Mouse (Mus musculus): ENCODE measurements around the gene Phactr1. TPM values are rescaled to one million over a fixed set of nuclear protein-coding genes. Genes with fewer than 3 reads are reported as not detected.

Gene Phactr1
- polyA plus RNA-seq, 1 experiment, result not detected

GRCm38 (mm10) chr13:42853900-42854595 is 173.6 kb downstream of the Phactr1 start:
- H3K27me3 ChIP-seq (ENCODE audit: control insufficient read depth, insufficient read depth, insufficient read length), result no peaks in the 10 kb centered on the region
- H3K4me2 ChIP-seq (ENCODE audit: low read depth), result no peak overlapping the region
- no peak for TF ChIP-seq MYOD1 (IDR thresholded peaks at IDR 0.05; ENCODE audit: control insufficient read depth in 1 of 3, insufficient read length in 2 of 3, low read depth in 2 of 3)
- TF ChIP-seq POLR2A (IDR thresholded peaks at IDR 0.05; ENCODE audit: insufficient read length, low read depth), result no peak
- TF ChIP-seq POLR2AphosphoS2 (IDR thresholded peaks at IDR 0.05; ENCODE audit: insufficient read length, low read depth), result no peak
- no peak for TF ChIP-seq REST (IDR thresholded peaks at IDR 0.05; ENCODE audit: insufficient read depth, insufficient read length)
- TF ChIP-seq E2F4 (IDR thresholded peaks at IDR 0.05; ENCODE audit: insufficient read depth), result no peak
- no peak for TF ChIP-seq MYOG (IDR thresholded peaks at IDR 0.05; ENCODE audit: control insufficient read depth in 1 of 3, insufficient read depth in 1 of 3, insufficient read length in 2 of 3, low read depth in 2 of 3)
- TF ChIP-seq SRF (IDR thresholded peaks at IDR 0.05; ENCODE audit: control insufficient read depth, insufficient read length, low read depth), result no peak
- TF ChIP-seq CEBPB (IDR thresholded peaks at IDR 0.05; ENCODE audit: insufficient read depth, poor library complexity, severe bottlenecking), result no peak
- TF ChIP-seq TCF12 (IDR thresholded peaks at IDR 0.05; ENCODE audit: insufficient read depth, poor library complexity, severe bottlenecking), result no peak
- no peak for TF ChIP-seq USF1 (IDR thresholded peaks at IDR 0.05; ENCODE audit: low read depth)
- no peak for TF ChIP-seq TCF3 (IDR thresholded peaks at IDR 0.05; ENCODE audit: insufficient read length, low read depth)
- no peak for TF ChIP-seq MAX (IDR thresholded peaks at IDR 0.05; ENCODE audit: low read depth)
- no peak overlapping the region for H3ac ChIP-seq (ENCODE audit: control insufficient read depth, insufficient read length)
- H3K36me3 ChIP-seq (ENCODE audit: control insufficient read depth, insufficient read depth), result no peaks in the 10 kb centered on the region
- H3K79me2 ChIP-seq (ENCODE audit: control insufficient read depth, insufficient read depth), result no peaks in the 10 kb centered on the region
- H3K4me3 ChIP-seq, result no peak overlapping the region

GRCm38 (mm10) chr13:42866162-42866941 is 185.9 kb downstream of the Phactr1 start:
- no peak overlapping the region for H3ac ChIP-seq (ENCODE audit: control insufficient read depth, insufficient read length)
- no peak overlapping the region for H3K4me3 ChIP-seq
- no peak for TF ChIP-seq E2F4 (IDR thresholded peaks at IDR 0.05; ENCODE audit: insufficient read depth)
- TF ChIP-seq MAX (IDR thresholded peaks at IDR 0.05; ENCODE audit: low read depth), result no peak
- TF ChIP-seq TCF3 (IDR thresholded peaks at IDR 0.05; ENCODE audit: insufficient read length, low read depth), result no peak
- TF ChIP-seq CEBPB (IDR thresholded peaks at IDR 0.05; ENCODE audit: insufficient read depth, poor library complexity, severe bottlenecking), result no peak
- TF ChIP-seq REST (IDR thresholded peaks at IDR 0.05; ENCODE audit: insufficient read depth, insufficient read length), result no peak
- no peak for TF ChIP-seq TCF12 (IDR thresholded peaks at IDR 0.05; ENCODE audit: insufficient read depth, poor library complexity, severe bottlenecking)
- no peak for TF ChIP-seq USF1 (IDR thresholded peaks at IDR 0.05; ENCODE audit: low read depth)
- TF ChIP-seq MYOD1 (IDR thresholded peaks at IDR 0.05; ENCODE audit: control insufficient read depth in 1 of 3, insufficient read length in 2 of 3, low read depth in 2 of 3), result no peak
- TF ChIP-seq POLR2A (IDR thresholded peaks at IDR 0.05; ENCODE audit: insufficient read length, low read depth), result no peak

GRCm38 (mm10) chr13:42867026-42867425 is 186.6 kb downstream of the Phactr1 start:
- no peaks in the 10 kb centered on the region for H3K79me2 ChIP-seq (ENCODE audit: control insufficient read depth, insufficient read depth)
- peak overlapping the region; percentile 58 for H3K4me2 ChIP-seq (ENCODE audit: low read depth)
- no peaks in the 10 kb centered on the region for H3K27me3 ChIP-seq (ENCODE audit: control insufficient read depth, insufficient read depth, insufficient read length)
- H3ac ChIP-seq (ENCODE audit: control insufficient read depth, insufficient read length), result no peak overlapping the region
- H3K4me3 ChIP-seq, result no peak overlapping the region
- no peaks in the 10 kb centered on the region for H3K36me3 ChIP-seq (ENCODE audit: control insufficient read depth, insufficient read depth)
- TF ChIP-seq POLR2A (IDR thresholded peaks at IDR 0.05; ENCODE audit: insufficient read length, low read depth), result no peak
- no peak for TF ChIP-seq CEBPB (IDR thresholded peaks at IDR 0.05; ENCODE audit: insufficient read depth, poor library complexity, severe bottlenecking)
- no peak for TF ChIP-seq MAX (IDR thresholded peaks at IDR 0.05; ENCODE audit: low read depth)
- no peak for TF ChIP-seq POLR2AphosphoS2 (IDR thresholded peaks at IDR 0.05; ENCODE audit: insufficient read length, low read depth)
- TF ChIP-seq TCF12 (IDR thresholded peaks at IDR 0.05; ENCODE audit: insufficient read depth, poor library complexity, severe bottlenecking), result no peak
- TF ChIP-seq E2F4 (IDR thresholded peaks at IDR 0.05; ENCODE audit: insufficient read depth), result no peak
- TF ChIP-seq USF1 (IDR thresholded peaks at IDR 0.05; ENCODE audit: low read depth), result no peak
- TF ChIP-seq REST (IDR thresholded peaks at IDR 0.05; ENCODE audit: insufficient read depth, insufficient read length), result no peak
- no peak for TF ChIP-seq TCF3 (IDR thresholded peaks at IDR 0.05; ENCODE audit: insufficient read length, low read depth)
- TF ChIP-seq SRF (IDR thresholded peaks at IDR 0.05; ENCODE audit: control insufficient read depth, insufficient read length, low read depth), result no peak

More at GRCm38 (mm10) chr13:42866162-42866941, 185.9 kb downstream of the Phactr1 start:
- Histone ChIP-seq H3K27me3 (ENCODE audit: control insufficient read depth, insufficient read depth, insufficient read length) (no peaks in the 10 kb centered on the region), H3K4me2 (ENCODE audit: low read depth) (peak overlapping the region; percentile 58), H3K79me2 (ENCODE audit: control insufficient read depth, insufficient read depth) (no peaks in the 10 kb centered on the region), H3K36me3 (ENCODE audit: control insufficient read depth, insufficient read depth) (no peaks in the 10 kb centered on the region)

- Histone ChIP-seq H3K36me3 (ENCODE audit: control insufficient read depth, insufficient read depth) (no peaks in the 10 kb centered on the region), H3ac (ENCODE audit: control insufficient read depth, insufficient read length) (no peak overlapping the region), H3K4me2 (ENCODE audit: low read depth) (no peak overlapping the region), H3K27me3 (ENCODE audit: control insufficient read depth, insufficient read depth, insufficient read length) (peaks cover 13% of the 10 kb centered on the region), H3K79me2 (ENCODE audit: control insufficient read depth, insufficient read depth) (no peaks in the 10 kb centered on the region), H3K4me3 (no peak overlapping the region)
- no peak for TF ChIP-seq TCF12 (IDR thresholded peaks at IDR 0.05; ENCODE audit: insufficient read depth, poor library complexity, severe bottlenecking)
- no peak for TF ChIP-seq REST (IDR thresholded peaks at IDR 0.05; ENCODE audit: insufficient read depth, insufficient read length)
- TF ChIP-seq USF1 (IDR thresholded peaks at IDR 0.05; ENCODE audit: low read depth), result no peak
- no peak for TF ChIP-seq MAX (IDR thresholded peaks at IDR 0.05; ENCODE audit: low read depth)
- TF ChIP-seq MYOD1 (IDR thresholded peaks at IDR 0.05; ENCODE audit: control insufficient read depth in 1 of 3, insufficient read length in 2 of 3, low read depth in 2 of 3), result no peak
- TF ChIP-seq POLR2AphosphoS2 (IDR thresholded peaks at IDR 0.05; ENCODE audit: insufficient read length, low read depth), result no peak
- TF ChIP-seq SRF (IDR thresholded peaks at IDR 0.05; ENCODE audit: control insufficient read depth, insufficient read length, low read depth), result no peak
- no peak for TF ChIP-seq MYOG (IDR thresholded peaks at IDR 0.05; ENCODE audit: control insufficient read depth in 1 of 3, insufficient read depth in 1 of 3, insufficient read length in 2 of 3, low read depth in 2 of 3)
- TF ChIP-seq TCF3 (IDR thresholded peaks at IDR 0.05; ENCODE audit: insufficient read length, low read depth), result no peak
- no peak for TF ChIP-seq POLR2A (IDR thresholded peaks at IDR 0.05; ENCODE audit: insufficient read length, low read depth)
- no peak for TF ChIP-seq E2F4 (IDR thresholded peaks at IDR 0.05; ENCODE audit: insufficient read depth)
- no peak for TF ChIP-seq CEBPB (IDR thresholded peaks at IDR 0.05; ENCODE audit: insufficient read depth, poor library complexity, severe bottlenecking)
Observed at GRCm38 (mm10) chr13:42872125-42872524, 191.7 kb downstream of the Phactr1 start.
